Mouse (Mus musculus): Measurements from ENCODE around the gene Gria3.

Gria3 gene

GRCm38 (mm10) chrX:41400058-41400904 lies at the start of gene Gria3:
Gene Gria3 (plus strand): TSS chrX:41400854.
- DNase-seq (ENCODE audit: inconsistent age in 2 of 2, low spot score in 1 of 2), result peak; percentile 42 to 73

GRCm38 (mm10) chrX:41387086-41387485 lies 13.6 kb upstream of the Gria3 start:
- no peak for DNase-seq (ENCODE audit: inconsistent age in 2 of 2, low spot score in 1 of 2)

- DNase-seq (ENCODE audit: inconsistent age in 2 of 2, low spot score in 1 of 2), result no peak
These were observed 11.6 kb upstream of the Gria3 start for GRCm38 (mm10) chrX:41389079-41389478.

GRCm38 (mm10) chrX:41398482-41398881 lies 2.2 kb upstream of the Gria3 start:
- no peak for DNase-seq (ENCODE audit: inconsistent age in 2 of 2, low spot score in 1 of 2)

- peak in 1 of 2 experiments; percentile 69 for DNase-seq (ENCODE audit: inconsistent age in 2 of 2, low spot score in 1 of 2)
These were observed 532 bp downstream of the Gria3 start for GRCm38 (mm10) chrX:41401186-41401585.

- DNase-seq (ENCODE audit: inconsistent age in 2 of 2, low spot score in 1 of 2), result peak; percentile 58 to 86
These were observed 1.1 kb downstream of the Gria3 start for GRCm38 (mm10) chrX:41401590-41402240.

- DNase-seq (ENCODE audit: inconsistent age in 2 of 2, low spot score in 1 of 2), result peak; percentile 25 to 65
These were observed 2.0 kb downstream of the Gria3 start for GRCm38 (mm10) chrX:41402656-41403055.

- no peak for DNase-seq (ENCODE audit: inconsistent age in 2 of 2, low spot score in 1 of 2)
These were observed 5.6 kb downstream of the Gria3 start for GRCm38 (mm10) chrX:41406288-41406687.

GRCm38 (mm10) chrX:41409791-41410190 lies 9.1 kb downstream of the Gria3 start:
- peak; percentile 59 to 84 for DNase-seq (ENCODE audit: inconsistent age in 2 of 2, low spot score in 1 of 2)

- DNase-seq (ENCODE audit: inconsistent age in 2 of 2, low spot score in 1 of 2), result no peak
These were observed 25.0 kb downstream of the Gria3 start for GRCm38 (mm10) chrX:41425651-41426050.

GRCm38 (mm10) chrX:41428011-41428410 lies 27.4 kb downstream of the Gria3 start:
- peak; percentile 40 to 74 for DNase-seq (ENCODE audit: inconsistent age in 2 of 2, low spot score in 1 of 2)

GRCm38 (mm10) chrX:41435541-41435940 lies 34.9 kb downstream of the Gria3 start:
- peak; percentile 70 to 83 for DNase-seq (ENCODE audit: inconsistent age in 2 of 2, low spot score in 1 of 2)

GRCm38 (mm10) chrX:41438841-41439240 lies 38.2 kb downstream of the Gria3 start:
- DNase-seq (ENCODE audit: inconsistent age in 2 of 2, low spot score in 1 of 2), result peak; percentile 59 to 80

- DNase-seq (ENCODE audit: inconsistent age in 2 of 2, low spot score in 1 of 2), result no peak
These were observed 48.2 kb downstream of the Gria3 start for GRCm38 (mm10) chrX:41448876-41449275.

- no peak for DNase-seq (ENCODE audit: inconsistent age in 2 of 2, low spot score in 1 of 2)
These were observed 76.8 kb downstream of the Gria3 start for GRCm38 (mm10) chrX:41477486-41477885.

- no peak for DNase-seq (ENCODE audit: inconsistent age in 2 of 2, low spot score in 1 of 2)
These were observed 95.9 kb downstream of the Gria3 start for GRCm38 (mm10) chrX:41496528-41496927.

- DNase-seq (ENCODE audit: inconsistent age in 2 of 2, low spot score in 1 of 2), result no peak
These were observed 104.7 kb downstream of the Gria3 start for GRCm38 (mm10) chrX:41505371-41505770.

- no peak for DNase-seq (ENCODE audit: inconsistent age in 2 of 2, low spot score in 1 of 2)
These were observed 107.3 kb downstream of the Gria3 start for GRCm38 (mm10) chrX:41507959-41508358.

- DNase-seq (ENCODE audit: inconsistent age in 2 of 2, low spot score in 1 of 2), result no peak
These were observed 114.3 kb downstream of the Gria3 start for GRCm38 (mm10) chrX:41514982-41515381.

GRCm38 (mm10) chrX:41532511-41532910 lies 131.9 kb downstream of the Gria3 start:
- no peak for DNase-seq (ENCODE audit: inconsistent age in 2 of 2, low spot score in 1 of 2)

GRCm38 (mm10) chrX:41535886-41536285 lies 135.2 kb downstream of the Gria3 start:
- DNase-seq (ENCODE audit: inconsistent age in 2 of 2, low spot score in 1 of 2), result no peak

Measured in adrenal gland, adult (tissue).